Comparison of ENCODE assay signal across 27 mouse cellular contexts in genomic region chr4:137412185-137412709, GRCm38 (mm10). TPM values are rescaled to one million over a fixed set of nuclear protein-coding genes. Genes with fewer than 3 reads are reported as not detected.
DNase-seq lines count a peak whose midpoint lies in the region; ATAC-seq and TF ChIP-seq lines count a peak whose summit lies in the region.
"Not testable (repeated sequence)": the region's sequence is repeated elsewhere in the genome, so short reads cannot be mapped to it uniquely, and the experiment has no call there.
"Had no signal": no experiment of that assay in that cellular context is flagged by ENCODE, and none has a peak within 500 bp of the region (broad histone marks: within the 10 kb centered on the region; RNA-seq: fewer than 3 reads in every experiment).

No protein-coding gene starts in this region.

- peak; percentile 33 for DNase-seq in gastrocnemius, adult 18-20 months (ENCODE audit: low spot score)
- DNase-seq in liver, embryonic 13.5 days; liver, postnatal 0 days: not testable (repeated sequence)

- H3K9me3 ChIP-seq in heart, embryonic 11.5 days (replicated peaks; ENCODE audit: control insufficient read depth, low read length); intestine, embryonic 15.5 days; liver, embryonic 13.5 days (replicated peaks); liver, postnatal 0 days (ENCODE audit: low read length); stomach, embryonic 16.5 days (replicated peaks; ENCODE audit: control insufficient read depth, low read length): not testable (repeated sequence)

- 0 out of 2 replicates have a peak overlapping the region, but pooled peaks have one; percentile 10 for H3K27ac ChIP-seq in heart, embryonic 11.5 days (ENCODE audit: low read depth, low read length)
- H3K27ac ChIP-seq in intestine, embryonic 15.5 days; liver, embryonic 13.5 days; liver, postnatal 0 days (ENCODE audit: low read depth); stomach, embryonic 16.5 days (ENCODE audit: low read length): not testable (repeated sequence)

- 70% methylated on average over 7 of the region's 7 CpGs for WGBS in heart, embryonic 11.5 days (ENCODE audit: insufficient replicate concordance)
- WGBS in intestine, embryonic 15.5 days = 63% methylated on average over 7 of the region's 7 CpGs
- 69% methylated on average over 7 of the region's 7 CpGs for WGBS in liver, embryonic 13.5 days (ENCODE audit: insufficient replicate concordance)
- 57% methylated on average over 7 of the region's 7 CpGs for WGBS in liver, postnatal 0 days (ENCODE audit: insufficient replicate concordance)
- 48% methylated on average over 7 of the region's 7 CpGs for WGBS in stomach, embryonic 16.5 days

- ATAC-seq in heart, embryonic 11.5 days (replicated peaks; ENCODE audit: insufficient number of reproducible peaks, low FRiP score, low TSS enrichment) = not testable (repeated sequence)
- ATAC-seq in intestine, embryonic 15.5 days = peak; percentile 63
- peak; percentile 23; the same call in 1 of the 2 replicates for ATAC-seq in liver, embryonic 13.5 days (ENCODE audit: low read depth)
- ATAC-seq in liver, postnatal 0 days = peak; percentile 76
- ATAC-seq in stomach, embryonic 16.5 days (ENCODE audit: insufficient read depth, low FRiP score) = peak; percentile 53; the same call in 1 of the 2 replicates

- not testable (repeated sequence) for H3K27me3 ChIP-seq in heart, embryonic 11.5 days (ENCODE audit: control insufficient read depth, insufficient read depth, low read length); intestine, embryonic 15.5 days (replicated peaks); liver, embryonic 13.5 days; liver, postnatal 0 days (ENCODE audit: insufficient read depth, low read length); myocyte (ENCODE audit: control insufficient read depth, insufficient read depth, insufficient read length); stomach, embryonic 16.5 days (ENCODE audit: control insufficient read depth, insufficient read depth, low read length)

- H3K79me2 ChIP-seq in myocyte (ENCODE audit: control insufficient read depth, insufficient read depth) = not testable (repeated sequence)

- H3K4me3 ChIP-seq in heart, embryonic 11.5 days (ENCODE audit: low read depth, low read length); intestine, embryonic 15.5 days (replicated peaks); liver, embryonic 13.5 days (replicated peaks); liver, postnatal 0 days (ENCODE audit: low read depth, low read length); myocyte; stomach, embryonic 16.5 days (replicated peaks; ENCODE audit: low read length): not testable (repeated sequence)

- not testable (repeated sequence) for TF ChIP-seq EP300 in liver, postnatal 0 days (IDR thresholded peaks at IDR 0.05; ENCODE audit: low read depth)

- not testable (repeated sequence) for H3K9ac ChIP-seq in heart, embryonic 11.5 days (ENCODE audit: low read depth, low read length); intestine, embryonic 15.5 days; liver, embryonic 13.5 days; liver, postnatal 0 days (replicated peaks); stomach, embryonic 16.5 days (ENCODE audit: low read length)

- not testable (repeated sequence) for H3K36me3 ChIP-seq in heart, embryonic 11.5 days (ENCODE audit: control insufficient read depth, insufficient read depth, low read length); intestine, embryonic 15.5 days; liver, embryonic 13.5 days; liver, postnatal 0 days (replicated peaks; ENCODE audit: insufficient read depth, low read length); myocyte (ENCODE audit: control insufficient read depth, insufficient read depth); stomach, embryonic 16.5 days (ENCODE audit: control insufficient read depth, insufficient read depth, low read length)

- not testable (repeated sequence) for H3K4me2 ChIP-seq in heart, embryonic 11.5 days; intestine, embryonic 15.5 days (replicated peaks); liver, embryonic 13.5 days; liver, postnatal 0 days (ENCODE audit: low read depth, low read length); myocyte (ENCODE audit: low read depth); stomach, embryonic 16.5 days (ENCODE audit: low read depth, low read length)

- H3ac ChIP-seq in myocyte (ENCODE audit: control insufficient read depth, insufficient read length) = not testable (repeated sequence)

- TF ChIP-seq CTCF in liver, postnatal 0 days (IDR thresholded peaks at IDR 0.05; ENCODE audit: low read depth) = not testable (repeated sequence)

- not testable (repeated sequence) for H3K4me1 ChIP-seq in heart, embryonic 11.5 days (ENCODE audit: control insufficient read depth, insufficient read depth, low read length); intestine, embryonic 15.5 days (replicated peaks); liver, embryonic 13.5 days (replicated peaks); liver, postnatal 0 days (ENCODE audit: insufficient read depth); stomach, embryonic 16.5 days (ENCODE audit: control insufficient read depth, insufficient read depth, low read length)

- TF ChIP-seq POLR2A in myocyte (IDR thresholded peaks at IDR 0.05; ENCODE audit: insufficient read length, low read depth) = not testable (repeated sequence)

TF ChIP-seq in myocyte, 11 proteins besides CTCF, POLR2A, EP300 and RAD21 (continues in another document):
- peak in 2 of 3 experiments; percentile 53 to 66 for TF ChIP-seq MYOD1 (IDR thresholded peaks at IDR 0.05; ENCODE audit: control insufficient read depth in 1 of 3, insufficient read length in 2 of 3, low read depth in 2 of 3)

RNA-seq across cellular contexts. Expression of gene Cela3a, which starts 2.7 kb away (rescaled TPM):
- not detected for total RNA-seq in gastrocnemius, adult 18-20 months (2021)
- not detected in 2 replicates for polyA plus RNA-seq in heart, embryonic 11.5 days (2014; fragmentation: Nextera tagmentation; extraction: Ambion mirVana)
- not detected in 2 replicates for polyA plus RNA-seq in intestine, embryonic 15.5 days (2015; fragmentation: Nextera tagmentation; extraction: Ambion mirVana)
- polyA plus RNA-seq in liver, embryonic 13.5 days (2015; fragmentation: Nextera tagmentation; extraction: Ambion mirVana) = not detected in 2 replicates
- polyA plus RNA-seq in liver, postnatal 0 days (2015; fragmentation: Nextera tagmentation; extraction: Ambion mirVana) = not detected in 2 replicates
- 0.14 TPM for polyA plus RNA-seq in myocyte (2012; fragmentation: generic; extraction: Trizol)
- polyA plus RNA-seq in stomach, embryonic 16.5 days (2015; fragmentation: Nextera tagmentation; extraction: Ambion mirVana) = 0.54 and 0.83 TPM in 2 replicates
- total RNA-seq: adrenal gland, adult 8-10 months; adrenal gland, postnatal 25 days; ES-E14; gastrocnemius, postnatal 14 days; heart, adult 18-20 months; heart, postnatal 10 days; heart, postnatal 36 days had no signal
- polyA plus RNA-seq: activated CD4-positive, CD25-positive, alpha-beta regulatory T cell, adult 4 months; brain, embryonic 14.5 days; cortical plate, adult 2 months; embryonic facial prominence, embryonic 10.5 days; embryonic facial prominence, embryonic 13.5 days; erythroblast, embryonic 14.5 days; forebrain, embryonic 12.5 days; forebrain, embryonic 15.5 days; gonadal fat pad, adult 2 months; heart, embryonic 14.5 days; hindbrain, embryonic 10.5 days; hindbrain, embryonic 13.5 days; hindbrain, embryonic 16.5 days had no signal

RNA-seq across cellular contexts. Expression of gene Cela3b, which starts 18.1 kb away (rescaled TPM):
- total RNA-seq in gastrocnemius, adult 18-20 months (2021) = under 1 TPM in 1 of 2 experiments, not detected in 1; 0.34 TPM
- not detected in 2 replicates for polyA plus RNA-seq in heart, embryonic 11.5 days (2014; fragmentation: Nextera tagmentation; extraction: Ambion mirVana)
- polyA plus RNA-seq in intestine, embryonic 15.5 days (2015; fragmentation: Nextera tagmentation; extraction: Ambion mirVana) = 74.8 and 281 TPM in 2 replicates
- polyA plus RNA-seq in liver, embryonic 13.5 days (2015; fragmentation: Nextera tagmentation; extraction: Ambion mirVana) = 0.17 TPM in 1 of 2 replicates, not detected in the other
- polyA plus RNA-seq in liver, postnatal 0 days (2015; fragmentation: Nextera tagmentation; extraction: Ambion mirVana) = 0.42 and 6.5 TPM in 2 replicates
- polyA plus RNA-seq in myocyte (2012; fragmentation: generic; extraction: Trizol) = 0.38 TPM
- 406 and 529 TPM in 2 replicates for polyA plus RNA-seq in stomach, embryonic 16.5 days (2015; fragmentation: Nextera tagmentation; extraction: Ambion mirVana)
- total RNA-seq: adrenal gland, postnatal 25 days; ES-E14; gastrocnemius, postnatal 14 days; heart, adult 18-20 months; heart, postnatal 10 days; heart, postnatal 36 days had no signal
- polyA plus RNA-seq: activated CD4-positive, CD25-positive, alpha-beta regulatory T cell, adult 4 months; brain, embryonic 14.5 days; cortical plate, adult 2 months; embryonic facial prominence, embryonic 10.5 days; embryonic facial prominence, embryonic 13.5 days; erythroblast, embryonic 14.5 days; forebrain, embryonic 12.5 days; forebrain, embryonic 15.5 days; heart, embryonic 14.5 days; hindbrain, embryonic 10.5 days; hindbrain, embryonic 13.5 days; hindbrain, embryonic 16.5 days had no signal

RNA-seq across cellular contexts. Expression of gene 1700013G24Rik, which starts 40.8 kb away (rescaled TPM):
- total RNA-seq in gastrocnemius, adult 18-20 months (2021) = not detected
- not detected in 2 replicates for polyA plus RNA-seq in heart, embryonic 11.5 days (2014; fragmentation: Nextera tagmentation; extraction: Ambion mirVana)
- polyA plus RNA-seq in intestine, embryonic 15.5 days (2015; fragmentation: Nextera tagmentation; extraction: Ambion mirVana) = not detected in 2 replicates
- polyA plus RNA-seq in liver, embryonic 13.5 days (2015; fragmentation: Nextera tagmentation; extraction: Ambion mirVana) = not detected in 2 replicates
- polyA plus RNA-seq in liver, postnatal 0 days (2015; fragmentation: Nextera tagmentation; extraction: Ambion mirVana) = not detected in 2 replicates
- 0.55 TPM for polyA plus RNA-seq in myocyte (2012; fragmentation: generic; extraction: Trizol)
- polyA plus RNA-seq in stomach, embryonic 16.5 days (2015; fragmentation: Nextera tagmentation; extraction: Ambion mirVana) = not detected in 2 replicates
- total RNA-seq: adrenal gland, adult 8-10 months; adrenal gland, postnatal 25 days; ES-E14; gastrocnemius, postnatal 14 days; heart, adult 18-20 months; heart, postnatal 10 days; heart, postnatal 36 days had no signal
- polyA plus RNA-seq: activated CD4-positive, CD25-positive, alpha-beta regulatory T cell, adult 4 months; brain, embryonic 14.5 days; cortical plate, adult 2 months; embryonic facial prominence, embryonic 10.5 days; embryonic facial prominence, embryonic 13.5 days; erythroblast, embryonic 14.5 days; forebrain, embryonic 12.5 days; forebrain, embryonic 15.5 days; heart, embryonic 14.5 days; hindbrain, embryonic 10.5 days; hindbrain, embryonic 13.5 days; hindbrain, embryonic 16.5 days had no signal

RNA-seq across cellular contexts. Expression of gene Cdc42, which starts 54.7 kb away (rescaled TPM):
- 100 to 1,000 TPM; 167 to 172 TPM for total RNA-seq in gastrocnemius, adult 18-20 months (2021)
- polyA plus RNA-seq in heart, embryonic 11.5 days (2014; fragmentation: Nextera tagmentation; extraction: Ambion mirVana) = 525 and 599 TPM in 2 replicates
- polyA plus RNA-seq in intestine, embryonic 15.5 days (2015; fragmentation: Nextera tagmentation; extraction: Ambion mirVana) = 653 and 697 TPM in 2 replicates
- 284 and 331 TPM in 2 replicates for polyA plus RNA-seq in liver, embryonic 13.5 days (2015; fragmentation: Nextera tagmentation; extraction: Ambion mirVana)
- 216 and 227 TPM in 2 replicates for polyA plus RNA-seq in liver, postnatal 0 days (2015; fragmentation: Nextera tagmentation; extraction: Ambion mirVana)
- 298 TPM for polyA plus RNA-seq in myocyte (2012; fragmentation: generic; extraction: Trizol)
- polyA plus RNA-seq in stomach, embryonic 16.5 days (2015; fragmentation: Nextera tagmentation; extraction: Ambion mirVana) = 710 and 730 TPM in 2 replicates

RNA-seq across cellular contexts. Expression of gene Hspg2, which starts 56.3 kb away (rescaled TPM):
- 10 to 100 TPM; 53.7 to 61.6 TPM for total RNA-seq in gastrocnemius, adult 18-20 months (2021)
- 55.5 and 56.4 TPM in 2 replicates for polyA plus RNA-seq in heart, embryonic 11.5 days (2014; fragmentation: Nextera tagmentation; extraction: Ambion mirVana)
- 20.9 and 23.0 TPM in 2 replicates for polyA plus RNA-seq in intestine, embryonic 15.5 days (2015; fragmentation: Nextera tagmentation; extraction: Ambion mirVana)
- polyA plus RNA-seq in liver, embryonic 13.5 days (2015; fragmentation: Nextera tagmentation; extraction: Ambion mirVana) = 2.6 and 3.2 TPM in 2 replicates
- polyA plus RNA-seq in liver, postnatal 0 days (2015; fragmentation: Nextera tagmentation; extraction: Ambion mirVana) = 5.1 TPM in 2 replicates
- 209 TPM for polyA plus RNA-seq in myocyte (2012; fragmentation: generic; extraction: Trizol)
- 29.5 and 31.7 TPM in 2 replicates for polyA plus RNA-seq in stomach, embryonic 16.5 days (2015; fragmentation: Nextera tagmentation; extraction: Ambion mirVana)
- polyA plus RNA-seq: activated CD4-positive, CD25-positive, alpha-beta regulatory T cell, adult 4 months had no signal

Comparison
In these comparisons a context has a peak if more than half of its experiments do, and no peak if none do; other contexts are left out.
1. RNA of gene Cela3b, which starts 18.1 kb away (polyA plus RNA-seq): 406 to 529 TPM in stomach, embryonic 16.5 days and 74.8 to 281 TPM in intestine, embryonic 15.5 days; 0.42 to 6.5 TPM in liver, postnatal 0 days, 0.38 TPM in myocyte (single experiment), 0.17 TPM in liver, embryonic 13.5 days and not detected in heart, embryonic 11.5 days; every median in the first group is over 10 times any median in the second.